Mouse (Mus musculus) MEL (cell line): ENCODE data around the gene Tapbp.

ENCODE experiments used
- ELF1 ChIP-seq: IDR thresholded peaks from 2 replicates; pipeline ENCODE4 v1.6.1; 2014; ENCODE audit warnings: low read depth, mild to moderate bottlenecking, inconsistent platforms, low read length, improper control_type of control experiment, moderate library complexity
- EP300 ChIP-seq, 2 experiments: IDR thresholded peaks; 2 replicates each; pipeline ENCODE4 v1.6.1; 2011; ENCODE audit warnings: improper control_type of control experiment in 2 of 2, low read length in 2 of 2, low read depth in 1 of 2, mild to moderate bottlenecking in 1 of 2

DNA sequence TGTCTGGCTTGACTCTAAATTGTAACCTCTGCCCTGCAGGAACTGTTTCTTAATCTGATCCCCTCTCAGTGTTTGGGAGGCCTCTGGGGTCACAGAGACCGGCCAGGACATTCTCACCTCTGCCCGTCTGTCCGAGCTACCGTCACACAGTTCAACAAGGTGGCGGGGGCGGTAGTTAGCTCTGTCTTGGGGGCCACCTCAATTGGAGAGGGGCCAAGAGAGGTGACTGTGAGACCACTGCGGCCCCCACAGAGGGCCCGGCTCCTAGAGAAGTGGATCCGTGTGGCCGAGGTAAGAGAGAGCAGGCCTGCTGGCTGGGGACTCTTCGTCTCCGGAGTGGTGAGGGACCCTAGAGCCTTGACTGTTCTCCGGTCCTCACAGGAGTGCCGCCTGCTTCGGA lies 17.3 kb downstream of the Tapbp start:
- TF ChIP-seq ELF1 (no peak), EP300 (IDR thresholded peaks at IDR 0.05; ENCODE audit: low read depth in 1 of 2, low read length in 2 of 2) (no peak)
